Mouse (Mus musculus) cerebellum, postnatal 14 days (tissue): ENCODE data around the gene Nkiras1.
A peak's percentile ranks its signal among the peaks of the same experiment; 100 is the strongest.
"Not testable (repeated sequence)": the region's sequence is repeated elsewhere in the genome, so short reads cannot be mapped to it uniquely, and the experiment has no call there.

ENCODE experiments used
- DNase-seq, 2 experiments: peaks; one replicate each; pipeline ENCODE4 v3.0.0; 2021; ENCODE audit warnings: mixed read lengths in 2 of 2

Nkiras1 gene

GRCm38 (mm10) chr14:18270529-18271441, at the start of gene Nkiras1, which contains the start of gene Rpl15:
TSS of gene Nkiras1 (plus strand) at chr14:18271136.
TSS of gene Rpl15 (minus strand) at chr14:18271391.
- peak; percentile 99 for DNase-seq

- no peak for DNase-seq
Observed at GRCm38 (mm10) chr14:18221977-18222376, 49.0 kb upstream of the Nkiras1 start.

- DNase-seq: not testable (repeated sequence)
Observed at GRCm38 (mm10) chr14:18225431-18225830, 45.5 kb upstream of the Nkiras1 start.

GRCm38 (mm10) chr14:18226181-18226580, 44.8 kb upstream of the Nkiras1 start:
- DNase-seq: peak; percentile 42 to 47

- DNase-seq: not testable (repeated sequence)
Observed at GRCm38 (mm10) chr14:18229751-18230150, 41.2 kb upstream of the Nkiras1 start.

GRCm38 (mm10) chr14:18231866-18232265, 39.1 kb upstream of the Nkiras1 start:
- not testable (repeated sequence) for DNase-seq

- DNase-seq: no peak
Observed at GRCm38 (mm10) chr14:18233076-18233475, 37.9 kb upstream of the Nkiras1 start.

GRCm38 (mm10) chr14:18233981-18234960, 36.7 kb upstream of the Nkiras1 start:
- peak in 1 of 2 experiments; percentile 49 for DNase-seq

- not testable (repeated sequence) for DNase-seq
Observed at GRCm38 (mm10) chr14:18236496-18237235, 34.3 kb upstream of the Nkiras1 start.

GRCm38 (mm10) chr14:18237381-18237780, 33.6 kb upstream of the Nkiras1 start:
- DNase-seq: no peak

- DNase-seq: peak; percentile 99
Observed at GRCm38 (mm10) chr14:18238131-18238749, 32.7 kb upstream of the Nkiras1 start.

GRCm38 (mm10) chr14:18238750-18239731, 31.9 kb upstream of the Nkiras1 start, which contains the start of gene Nr1d2:
TSS of gene Nr1d2 (minus strand) at chr14:18239127.
- DNase-seq: peak; percentile 99

- DNase-seq: no peak
Observed at GRCm38 (mm10) chr14:18240132-18240531, 30.8 kb upstream of the Nkiras1 start.

GRCm38 (mm10) chr14:18241786-18242185, 29.1 kb upstream of the Nkiras1 start:
- no peak for DNase-seq

- no peak for DNase-seq
Observed at GRCm38 (mm10) chr14:18242638-18243130, 28.3 kb upstream of the Nkiras1 start.

GRCm38 (mm10) chr14:18261203-18261602, 9.7 kb upstream of the Nkiras1 start:
- no peak for DNase-seq

- DNase-seq: peak; percentile 65 to 71
Observed at GRCm38 (mm10) chr14:18263427-18263826, 7.5 kb upstream of the Nkiras1 start.

- DNase-seq: peak in 1 of 2 experiments; percentile 11
Observed at GRCm38 (mm10) chr14:18269947-18270528, 898 bp upstream of the Nkiras1 start.

GRCm38 (mm10) chr14:18271666-18272065, 730 bp downstream of the Nkiras1 start:
- peak; percentile 9 to 19 for DNase-seq

GRCm38 (mm10) chr14:18274526-18274925, 3.6 kb downstream of the Nkiras1 start:
- no peak for DNase-seq
